Mouse (Mus musculus): Measurements from ENCODE around the gene Gm5108.
A peak's percentile ranks its signal among the peaks of the same experiment; 100 is the strongest.

The Gm5108 gene

DNA sequence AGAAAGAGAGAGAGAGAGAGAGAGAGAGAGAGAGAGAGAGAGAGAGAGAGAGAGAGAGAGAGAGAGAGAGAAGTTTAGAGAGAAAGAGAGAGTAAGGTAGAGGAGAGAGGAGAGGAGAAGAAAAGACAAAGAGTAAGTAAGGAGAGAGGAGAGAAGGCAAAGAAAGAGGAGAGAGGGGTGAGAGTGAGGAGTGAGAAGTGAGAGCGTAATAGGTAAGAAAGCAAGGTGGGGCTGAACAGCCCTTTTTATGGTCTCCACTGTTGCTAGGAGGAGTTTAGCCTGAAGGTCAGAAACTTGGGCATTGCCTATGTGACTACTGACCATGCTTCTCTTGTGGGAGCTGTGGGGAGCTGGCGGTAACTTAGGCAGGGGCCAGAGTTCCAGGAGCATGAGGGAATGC, at the start of gene Gm5108:
Gm5108 (plus strand) TSS at position 301 of the 400 bp plus-strand sequence.
- no peak for DNase-seq (ENCODE audit: inconsistent ontology term)

DNA sequence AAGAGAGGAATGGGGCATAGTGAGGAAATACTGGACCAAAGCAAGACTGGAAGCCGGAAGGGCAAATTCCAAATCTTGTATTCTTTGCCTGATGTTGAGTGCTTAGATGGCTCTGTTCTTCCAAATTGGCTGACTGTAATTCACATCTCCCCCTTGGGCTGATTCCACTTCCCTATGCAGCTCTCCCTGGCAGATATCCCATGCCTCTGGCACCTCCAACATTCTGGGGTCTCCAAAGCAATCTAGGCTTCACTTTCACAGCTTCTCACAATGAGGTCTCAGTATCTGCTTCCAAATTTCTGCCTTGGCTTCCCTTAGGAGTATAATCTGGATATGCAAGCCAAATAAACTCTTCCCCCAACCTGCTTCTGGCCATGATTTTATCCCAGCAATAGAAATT, 42.5 kb upstream of the Gm5108 start:
- DNase-seq (ENCODE audit: inconsistent ontology term), result no peak

DNA sequence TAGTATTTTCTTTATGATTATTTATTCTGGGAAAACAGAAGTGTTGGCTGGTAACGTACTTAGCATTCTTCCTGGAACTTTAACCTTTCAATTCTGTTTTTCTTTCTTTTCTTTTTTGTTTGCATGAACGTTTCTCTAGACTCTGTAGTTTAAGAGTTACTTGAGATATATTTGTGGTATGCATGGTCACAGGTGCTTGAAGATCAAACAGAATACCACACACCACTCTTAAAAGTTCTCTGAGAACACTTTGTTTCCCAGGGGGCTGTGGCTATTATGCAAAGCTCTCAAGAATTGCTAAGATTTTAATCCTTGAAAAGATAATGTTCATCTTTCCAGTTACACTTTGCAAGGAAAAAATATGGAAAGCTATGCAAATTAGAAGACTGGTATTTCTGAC, 36.9 kb upstream of the Gm5108 start:
- no peak for DNase-seq (ENCODE audit: inconsistent ontology term)

DNA sequence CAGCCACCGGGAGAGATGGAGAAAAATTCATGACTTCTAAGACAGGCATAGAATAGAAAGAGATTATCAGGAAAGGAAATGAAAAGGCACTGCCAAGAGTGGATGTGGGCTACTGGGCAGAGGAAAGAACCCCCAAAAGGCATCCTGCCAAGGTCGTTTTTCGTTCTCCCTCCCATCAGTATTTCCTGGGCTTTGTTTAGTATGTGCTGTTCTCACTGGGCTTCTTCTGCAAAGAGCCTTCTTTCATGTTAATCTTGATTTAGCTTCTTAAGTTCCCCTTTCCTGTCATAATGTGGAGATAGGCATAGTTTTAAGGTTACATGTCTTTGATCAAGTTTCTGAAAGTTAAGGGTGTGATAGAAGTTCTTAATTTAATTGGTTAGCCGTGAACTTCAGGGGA, 10.9 kb upstream of the Gm5108 start:
- no peak for DNase-seq (ENCODE audit: inconsistent ontology term)

DNA sequence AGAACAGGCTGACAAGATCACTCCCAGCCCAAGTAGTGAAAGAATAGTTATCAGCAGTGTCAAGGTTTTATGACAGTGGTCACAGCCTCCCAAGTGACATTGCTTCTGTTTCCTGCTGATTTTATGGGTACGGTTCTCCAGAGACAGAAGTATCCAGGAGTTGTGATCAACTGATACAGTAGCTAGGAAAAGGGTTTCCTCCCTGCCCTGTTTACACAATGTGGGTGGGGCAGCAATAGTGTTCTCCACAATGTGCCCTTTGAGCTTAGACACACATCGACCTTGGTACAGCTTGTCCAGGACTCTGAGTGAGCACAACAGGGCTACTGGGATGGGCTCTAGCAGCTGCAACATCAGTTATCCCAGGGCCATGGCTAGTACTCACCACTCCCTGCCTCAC, 9.8 kb upstream of the Gm5108 start:
- DNase-seq (ENCODE audit: inconsistent ontology term), result no peak

DNA sequence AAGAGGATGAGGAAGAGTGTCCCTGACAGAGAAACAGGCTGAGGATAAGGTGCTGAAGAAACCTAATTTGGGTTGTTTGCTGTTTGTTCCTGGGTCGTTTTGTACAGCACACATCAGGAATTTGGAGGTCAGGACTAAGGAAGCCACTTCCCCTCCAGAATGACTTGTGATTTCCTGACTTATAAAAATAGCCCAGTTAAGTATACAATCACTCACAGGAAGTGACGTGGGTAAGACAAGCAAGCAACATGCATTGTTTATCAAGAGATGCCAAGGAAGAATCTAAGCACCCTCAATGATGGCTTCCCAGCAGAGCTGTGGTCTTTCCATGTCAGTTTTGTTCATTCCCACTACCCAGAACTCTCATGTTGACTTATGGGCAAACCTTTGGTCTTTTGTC, 1.7 kb downstream of the Gm5108 start:
- no peak for DNase-seq (ENCODE audit: inconsistent ontology term)

DNA sequence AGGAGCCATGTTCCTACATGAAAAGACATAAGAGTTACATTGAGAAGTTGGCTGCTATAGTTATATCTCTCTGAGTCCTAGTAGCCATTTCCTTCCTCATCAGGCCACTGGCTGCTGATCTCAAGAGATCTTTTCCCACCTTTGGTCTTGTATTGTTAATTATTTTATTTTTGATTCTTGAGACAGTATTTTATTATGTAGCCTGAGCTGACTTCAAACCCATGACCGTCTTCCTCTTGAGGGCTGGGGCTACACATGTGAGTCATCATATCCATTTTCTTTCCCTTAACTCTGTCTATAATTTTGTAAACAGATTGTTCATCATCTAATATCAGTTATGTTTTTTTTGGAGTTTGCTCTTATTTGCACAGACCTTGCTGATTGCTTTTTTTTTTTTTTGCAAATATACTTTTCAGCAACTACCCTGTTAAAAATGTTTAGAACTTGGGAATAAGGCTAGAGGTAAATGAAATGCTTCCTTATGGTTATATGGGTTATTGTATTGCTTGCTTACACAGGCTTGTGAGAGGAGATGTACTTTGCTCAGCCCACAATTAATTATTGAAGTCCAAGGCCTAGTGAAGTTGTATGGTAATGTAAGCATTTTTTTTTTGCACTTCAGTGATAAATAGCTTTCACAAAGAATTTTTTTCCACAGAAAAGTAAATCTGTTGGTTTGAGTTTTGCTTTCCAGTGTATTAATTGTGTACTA, 2.8 kb downstream of the Gm5108 start:
- DNase-seq (ENCODE audit: inconsistent ontology term), result no peak

DNA sequence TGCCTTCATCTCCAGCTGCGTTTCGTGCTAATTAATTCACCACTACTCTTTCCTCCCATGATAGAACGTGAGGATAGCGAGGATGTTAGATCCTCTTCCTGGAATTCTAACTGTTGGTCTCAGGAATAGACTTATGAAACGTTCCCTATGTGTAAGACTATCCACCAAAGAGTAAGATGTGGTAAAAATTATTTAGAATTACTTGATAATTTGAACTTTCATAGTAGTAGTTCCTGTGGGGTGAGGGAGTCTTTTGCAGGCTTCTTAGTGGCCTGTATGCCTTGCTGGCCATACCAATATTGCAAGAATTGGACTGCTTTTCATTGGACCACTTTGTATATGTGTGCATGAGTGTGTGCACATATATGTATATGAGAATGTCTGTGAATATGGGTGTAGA, 4.9 kb downstream of the Gm5108 start, which contains the start of gene Gm21905:
Gm21905 (minus strand) TSS at position 101 of the 400 bp plus-strand sequence.
- DNase-seq (ENCODE audit: inconsistent ontology term), result no peak

DNA sequence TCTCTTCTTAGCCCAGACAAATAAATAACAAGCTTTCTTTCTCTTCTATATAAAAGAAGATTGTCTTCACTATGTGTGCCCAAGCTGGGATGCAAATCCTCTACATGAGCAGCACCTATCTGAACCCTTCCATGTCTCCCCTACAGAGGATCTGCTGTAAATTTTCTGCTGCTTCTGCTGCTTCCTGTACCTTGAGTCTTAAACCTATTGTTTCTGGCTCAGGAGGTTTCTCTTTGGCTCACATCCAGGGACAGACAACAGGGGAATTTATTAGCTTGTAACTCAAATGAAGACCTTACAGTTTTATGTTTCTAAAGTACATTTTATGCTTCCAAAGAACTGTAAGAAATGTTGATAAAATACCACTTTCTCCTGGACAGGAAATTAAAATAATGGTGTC, 5.5 kb downstream of the Gm5108 start:
- DNase-seq (ENCODE audit: inconsistent ontology term), result no peak

DNA sequence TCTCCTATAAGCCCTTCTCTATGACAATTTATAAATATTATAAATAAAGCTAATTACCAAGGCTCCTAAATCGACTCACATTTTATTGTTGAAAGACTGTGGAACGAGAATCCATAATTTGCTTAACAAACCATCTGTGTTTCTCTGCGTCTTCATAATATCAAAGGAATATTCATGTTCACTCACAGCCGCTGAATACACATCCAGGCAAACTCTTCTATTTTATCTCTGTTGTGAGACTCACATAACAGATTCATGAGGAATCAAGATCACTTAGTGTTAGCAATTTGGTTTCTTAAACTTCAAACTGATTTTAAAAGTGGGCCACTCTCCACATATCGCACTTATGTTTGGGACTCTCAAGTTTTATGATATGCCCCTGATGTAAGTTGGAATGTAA, 6.6 kb downstream of the Gm5108 start:
- no peak for DNase-seq (ENCODE audit: inconsistent ontology term)

DNA sequence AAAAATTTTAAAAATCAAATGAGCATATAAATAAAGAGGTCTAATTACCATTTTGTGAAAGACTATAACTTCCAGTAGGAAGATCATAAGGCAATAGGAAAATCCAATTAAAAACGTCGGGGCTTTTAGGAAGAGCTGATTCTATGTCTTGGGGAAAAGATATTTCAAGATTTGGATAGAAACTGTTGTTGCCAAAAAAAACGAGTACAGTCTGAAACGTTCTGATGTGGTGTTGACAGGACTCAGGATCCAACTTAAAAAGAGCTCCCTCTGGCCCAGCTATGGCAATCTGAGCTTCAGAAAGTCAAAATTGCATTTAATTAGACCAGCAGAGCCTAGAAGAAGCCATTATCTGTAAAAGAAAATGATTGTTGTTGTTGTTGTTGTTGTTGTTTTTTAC, 12.6 kb downstream of the Gm5108 start:
- DNase-seq (ENCODE audit: inconsistent ontology term), result no peak

DNA sequence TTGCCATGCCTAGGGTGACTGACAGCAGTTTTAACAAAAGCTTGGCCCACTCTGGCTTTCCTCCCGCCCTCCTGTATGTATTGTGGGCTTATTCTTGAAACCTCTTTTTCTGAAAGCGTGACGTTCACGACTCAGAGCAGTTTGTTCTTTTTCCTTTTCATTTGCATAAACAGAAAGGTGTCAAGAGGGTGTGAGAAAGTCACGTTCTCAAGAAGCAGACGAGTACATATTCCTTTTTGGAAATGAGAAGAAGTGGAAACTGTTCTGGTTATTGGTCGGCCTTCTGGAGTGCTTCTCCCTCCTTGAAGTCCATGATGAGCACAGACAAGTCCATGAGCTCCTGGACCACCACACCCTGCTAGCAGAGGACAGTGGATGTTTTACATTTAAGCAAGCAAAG, 14.0 kb downstream of the Gm5108 start:
- DNase-seq (ENCODE audit: inconsistent ontology term), result no peak

DNA sequence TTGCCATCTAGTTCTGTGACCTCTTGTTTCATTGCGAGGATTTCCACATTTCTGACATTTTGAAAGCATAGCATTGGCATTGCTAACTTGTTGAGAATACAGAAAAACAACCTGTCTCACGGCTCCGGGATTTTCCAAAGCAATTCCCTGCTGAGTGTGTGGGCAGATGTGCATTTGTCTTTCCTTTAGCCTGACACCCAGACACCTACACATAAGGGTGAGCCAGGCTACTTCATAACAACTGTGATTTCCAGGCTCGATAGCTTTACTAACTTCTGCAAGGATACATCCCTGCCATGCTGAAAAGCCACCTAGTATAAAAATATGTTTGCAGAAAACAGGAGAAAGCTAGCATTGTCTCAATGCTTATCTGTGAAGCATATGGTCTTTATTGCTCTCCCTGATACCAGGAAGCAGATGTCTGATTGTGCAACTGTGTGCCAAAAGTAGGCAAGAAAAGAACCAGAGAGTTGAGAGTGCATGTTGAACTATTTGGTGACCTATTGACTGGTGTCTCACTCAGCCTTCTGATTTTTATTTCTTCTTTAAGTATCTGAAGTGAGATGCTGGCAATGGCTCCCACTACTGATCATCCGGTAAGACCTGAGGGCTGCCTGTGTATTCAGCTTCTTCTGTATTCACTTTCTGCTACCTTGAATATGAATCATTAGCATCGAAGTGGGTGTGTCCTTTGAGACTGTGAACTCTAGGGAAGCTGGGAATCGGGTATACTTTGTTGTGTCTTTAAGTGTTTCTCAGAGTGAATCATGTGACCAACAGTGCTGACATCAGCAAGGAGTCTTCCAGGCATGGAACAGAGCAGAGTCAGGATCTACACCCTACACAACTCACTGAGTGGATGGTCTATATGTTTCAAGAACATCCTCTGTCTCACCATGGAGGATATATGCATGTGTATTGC, 20.5 kb downstream of the Gm5108 start:
- no peak for DNase-seq (ENCODE audit: inconsistent ontology term)

DNA sequence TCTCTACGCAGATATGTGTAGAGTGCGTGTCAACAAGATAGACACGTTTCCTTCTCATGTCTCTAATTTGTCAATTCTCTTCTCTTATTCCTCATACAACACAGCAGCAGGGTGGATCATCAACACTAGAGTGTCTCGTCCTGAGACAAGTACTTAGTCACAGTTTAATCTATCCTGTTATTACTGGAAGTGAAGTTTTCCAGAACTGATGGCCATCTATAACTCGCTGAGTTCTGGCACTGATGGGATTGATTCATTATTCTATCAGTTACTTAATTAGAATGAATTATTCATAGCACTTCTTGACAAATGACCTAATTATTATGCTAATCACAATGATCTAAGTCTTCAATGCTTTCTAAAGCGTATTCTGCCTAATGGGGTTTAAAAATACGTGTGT, 28.1 kb downstream of the Gm5108 start:
- DNase-seq (ENCODE audit: inconsistent ontology term), result peak; percentile 16

DNA sequence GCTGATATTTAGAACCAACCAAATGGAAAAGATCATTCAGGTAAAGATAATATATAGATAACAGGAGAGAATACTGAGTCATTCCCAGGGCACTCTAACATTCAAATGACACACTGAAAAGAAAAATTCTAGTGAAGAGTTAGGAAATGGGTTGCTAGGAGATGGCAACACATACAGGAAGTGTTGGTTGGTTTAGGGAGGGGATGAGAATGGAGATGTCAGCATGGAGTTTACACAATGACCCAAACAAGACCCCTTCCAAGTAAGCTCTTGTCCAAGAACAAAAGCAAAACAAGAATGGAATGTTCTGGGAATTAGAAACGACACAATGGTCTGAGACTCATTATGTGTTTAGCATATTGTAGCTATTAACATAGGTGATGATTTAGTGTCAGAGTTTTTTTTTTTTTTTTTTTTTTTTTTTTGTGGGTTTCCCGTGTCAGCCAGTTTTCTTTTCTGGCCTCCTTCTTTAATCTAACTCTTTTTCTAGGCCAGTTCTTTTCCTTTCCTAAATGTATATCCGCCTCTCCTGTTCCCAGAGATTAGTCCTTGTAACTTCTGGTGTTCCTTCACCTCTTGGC, 40.6 kb downstream of the Gm5108 start:
- peak; percentile 14 for DNase-seq (ENCODE audit: inconsistent ontology term)

DNA sequence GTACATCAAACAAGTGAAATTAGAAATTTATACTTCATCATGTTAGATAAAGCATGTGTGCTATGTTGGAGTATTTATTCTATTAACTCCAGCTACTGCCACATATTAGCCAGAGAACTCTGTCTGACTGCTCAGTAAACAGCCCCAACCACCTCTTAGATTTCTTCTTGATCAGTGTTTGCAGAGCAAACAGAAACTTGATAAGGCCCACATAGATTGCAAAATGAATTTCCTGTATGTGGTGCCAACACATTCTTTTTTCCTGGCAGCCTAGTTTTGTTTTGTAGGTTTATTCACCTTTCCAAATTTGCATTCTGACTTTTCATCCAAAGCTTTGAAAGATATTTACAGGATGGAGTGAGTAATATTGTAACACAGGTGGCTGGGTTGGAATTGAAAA, 49.0 kb downstream of the Gm5108 start:
- no peak for DNase-seq (ENCODE audit: inconsistent ontology term)

DNA sequence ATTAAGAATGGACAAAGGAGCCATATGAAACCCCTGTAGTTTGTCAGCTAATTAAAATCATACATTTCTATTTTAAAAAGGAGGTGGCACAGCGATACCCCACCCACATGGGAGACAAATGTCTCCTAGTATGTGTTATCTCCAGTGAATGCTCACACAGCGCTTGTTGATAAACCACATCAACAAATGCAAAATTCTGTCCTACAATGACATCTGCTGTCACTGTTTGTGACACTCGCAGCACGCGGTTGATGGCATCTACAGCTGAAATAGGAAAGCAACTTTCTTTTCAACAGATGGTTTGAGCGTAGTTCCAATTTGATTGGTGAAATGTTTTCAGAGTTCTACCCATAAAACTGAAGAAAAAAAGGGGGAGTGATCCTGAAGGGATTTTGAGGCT, 61.1 kb downstream of the Gm5108 start:
- no peak for DNase-seq (ENCODE audit: inconsistent ontology term)

DNA sequence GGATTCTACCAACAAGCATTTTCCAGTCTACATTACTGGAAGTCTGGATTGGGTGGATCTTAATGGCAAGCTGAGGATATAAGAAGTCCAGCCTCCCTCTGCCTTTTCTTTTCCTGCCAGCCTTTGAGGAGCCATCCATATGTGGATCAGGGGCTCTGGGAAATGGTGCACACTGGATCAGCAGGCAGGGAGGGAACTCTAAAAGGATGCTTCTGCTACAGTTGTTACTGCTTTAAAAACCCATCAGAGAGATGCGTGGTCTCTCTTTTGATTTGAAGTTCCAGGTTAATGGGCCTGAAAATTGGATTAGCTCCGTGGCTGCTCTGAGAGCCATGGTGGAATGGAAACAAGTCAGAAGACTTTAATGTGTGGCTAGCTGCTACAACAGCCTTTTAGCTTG, 62.4 kb downstream of the Gm5108 start:
- DNase-seq (ENCODE audit: inconsistent ontology term), result no peak

DNA sequence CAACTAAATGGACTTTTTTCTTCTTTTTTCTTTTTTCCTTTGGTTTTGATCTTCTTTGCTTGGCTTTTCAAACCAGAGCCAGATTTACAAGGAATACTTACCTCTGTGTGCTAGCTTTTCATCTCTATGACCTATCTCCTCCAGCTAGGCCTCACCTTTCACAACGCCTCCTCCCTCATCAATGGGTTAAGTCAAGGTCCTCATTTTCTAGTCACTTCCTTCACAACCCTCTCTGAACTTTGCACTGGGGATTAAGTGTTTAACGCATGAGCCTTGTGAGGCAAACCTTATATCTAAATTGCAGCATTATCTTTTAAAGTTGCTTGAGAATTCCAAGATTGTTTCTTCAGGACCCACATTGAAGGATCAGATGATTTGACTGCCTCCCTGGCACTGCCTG, 63.0 kb downstream of the Gm5108 start:
- no peak for DNase-seq (ENCODE audit: inconsistent ontology term)

DNA sequence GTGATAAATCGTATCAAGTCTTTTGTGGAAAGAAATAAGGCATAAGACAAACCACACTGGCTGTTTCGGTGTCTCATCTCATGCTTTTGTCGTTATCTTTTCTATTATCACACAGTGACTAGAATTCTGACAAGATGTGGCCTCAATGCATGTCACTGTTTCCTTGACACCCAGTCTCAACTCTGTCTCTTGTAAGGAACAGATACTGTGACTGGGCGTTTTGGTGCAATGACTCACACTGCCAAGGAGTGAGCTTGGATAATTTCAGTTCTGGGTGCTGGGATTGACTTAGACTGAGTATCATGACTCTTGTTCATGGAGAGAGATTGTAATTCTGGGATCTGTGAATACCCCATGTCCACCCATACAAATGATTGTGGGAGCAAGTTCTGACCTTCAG, 65.6 kb downstream of the Gm5108 start:
- DNase-seq (ENCODE audit: inconsistent ontology term), result no peak

DNA sequence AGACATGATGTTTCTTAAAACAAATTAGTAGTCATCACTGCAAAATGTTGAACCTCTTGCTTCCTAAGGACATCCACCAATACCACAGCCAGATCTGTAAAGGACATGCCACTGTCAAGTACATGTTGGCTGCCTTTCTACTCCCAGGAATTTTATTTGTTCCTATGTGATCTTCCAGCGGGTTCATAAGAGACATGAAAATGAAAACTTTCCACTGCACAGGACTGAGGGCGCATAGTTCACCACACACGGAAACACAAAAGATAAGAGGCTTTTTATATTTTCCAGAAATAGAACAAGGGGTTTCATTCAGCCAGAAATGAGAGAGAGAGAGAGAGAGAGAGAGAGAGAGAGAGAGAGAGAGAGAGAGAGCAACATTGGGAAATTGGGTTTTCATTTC, 70.1 kb downstream of the Gm5108 start:
- no peak for DNase-seq (ENCODE audit: inconsistent ontology term)

DNA sequence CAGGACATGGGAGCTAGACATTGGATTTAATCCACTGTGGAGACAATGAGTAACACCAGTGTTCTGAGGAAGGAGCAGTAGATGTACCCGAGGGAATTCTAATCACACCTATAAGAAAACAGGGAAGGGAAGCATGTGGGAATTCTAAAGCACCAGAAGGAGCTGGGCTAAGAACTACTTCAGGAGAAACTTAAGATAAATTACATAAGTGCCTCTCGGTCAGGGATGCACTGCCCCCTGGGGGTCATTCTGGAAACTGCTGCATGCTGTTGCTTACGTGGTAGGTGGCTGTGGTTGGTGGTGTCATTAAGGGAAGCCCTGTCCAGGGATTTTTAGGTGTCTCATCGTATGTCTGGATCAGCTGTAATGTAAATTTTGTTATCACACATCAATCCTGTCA, 71.1 kb downstream of the Gm5108 start:
- peak; percentile 58 for DNase-seq (ENCODE audit: inconsistent ontology term)

DNA sequence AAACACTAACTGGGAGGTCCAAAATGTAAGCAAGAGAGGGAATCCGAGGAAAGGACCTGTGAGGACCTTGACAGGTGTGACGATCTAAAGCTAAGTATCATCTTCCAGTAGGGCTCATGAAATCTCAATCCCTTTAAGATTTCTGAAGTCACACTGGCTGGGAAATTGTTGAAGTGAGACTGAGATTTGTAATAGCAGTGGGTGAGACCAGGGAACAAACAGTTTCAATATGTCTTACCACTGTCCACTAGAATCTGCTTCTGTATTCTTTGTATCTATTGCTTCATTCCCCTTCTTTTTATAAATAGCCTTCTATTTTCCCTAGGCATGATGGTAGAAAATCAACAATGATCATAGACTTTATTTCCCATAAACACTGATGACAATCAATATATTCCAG, 79.4 kb downstream of the Gm5108 start:
- no peak for DNase-seq (ENCODE audit: inconsistent ontology term)
